Comparison of ENCODE assay signal across 19 mouse cellular contexts in genomic region chr9:67229033-67229432, GRCm38 (mm10).
DNase-seq lines count a peak whose midpoint lies in the region; ATAC-seq lines count a peak whose summit lies in the region.
"Had no signal": no experiment of that assay in that cellular context is flagged by ENCODE, and none has a peak within 500 bp of the region (broad histone marks: within the 10 kb centered on the region; RNA-seq: fewer than 3 reads in every experiment).

No protein-coding gene starts in this region.

- 31% methylated on average over 5 of the region's 5 CpGs for WGBS in embryonic facial prominence, embryonic 14.5 days
- WGBS in limb, embryonic 13.5 days: 27% methylated on average over 5 of the region's 5 CpGs

- no peak overlapping the region for H3K4me3 ChIP-seq in embryonic facial prominence, embryonic 14.5 days (ENCODE audit: low read depth, low read length)
- H3K4me3 ChIP-seq in limb, embryonic 13.5 days: no peak overlapping the region

- H3K27me3 ChIP-seq in embryonic facial prominence, embryonic 14.5 days (replicated peaks; ENCODE audit: control insufficient read depth, insufficient read depth, low read length): no peaks in the 10 kb centered on the region
- no peaks in the 10 kb centered on the region for H3K27me3 ChIP-seq in limb, embryonic 13.5 days
- H3K27me3 ChIP-seq: CH12.LX had no signal

- 0 out of 2 replicates have a peak overlapping the region, but pooled peaks have one; percentile 20 for H3K4me2 ChIP-seq in embryonic facial prominence, embryonic 14.5 days (ENCODE audit: low read depth, low read length)
- H3K4me2 ChIP-seq in limb, embryonic 13.5 days (replicated peaks): no peak overlapping the region; the same call in 1 of the 2 replicates

- ATAC-seq in embryonic facial prominence, embryonic 14.5 days (ENCODE audit: low read depth): peak; percentile 79
- ATAC-seq in limb, embryonic 13.5 days (ENCODE audit: low FRiP score, low read depth): peak; percentile 78; the same call in 1 of the 2 replicates
- ATAC-seq: forebrain, embryonic 14.5 days; hindbrain, embryonic 16.5 days; liver, postnatal 0 days had no signal

- no peak overlapping the region for H3K9ac ChIP-seq in embryonic facial prominence, embryonic 14.5 days (ENCODE audit: low read depth, low read length)
- no peak overlapping the region; the same call in 1 of the 2 replicates for H3K9ac ChIP-seq in limb, embryonic 13.5 days
- H3K9ac ChIP-seq: liver, postnatal 0 days had no signal

- H3K36me3 ChIP-seq in embryonic facial prominence, embryonic 14.5 days (ENCODE audit: control insufficient read depth, insufficient read depth, low read length): peaks cover 9% of the 10 kb centered on the region; the same call in 1 of the 2 replicates
- peaks cover 16% of the 10 kb centered on the region for H3K36me3 ChIP-seq in limb, embryonic 13.5 days

- DNase-seq in Muller cell, postnatal 12 days (ENCODE audit: inconsistent ontology term): peak; percentile 93
- peak; percentile 3 for DNase-seq in adipocyte (ENCODE audit: low spot score)
- DNase-seq in embryonic facial prominence, embryonic 14.5 days (ENCODE audit: low spot score): peak; percentile 90
- DNase-seq in layer of hippocampus, adult 11-12 months (ENCODE audit: low spot score): no peak
- DNase-seq in right cerebral cortex, adult 18-20 months: no peak
- no peak for DNase-seq in heart, adult 11 months
- DNase-seq: cerebellum, adult 18-20 months; heart, postnatal 10 days; kidney, adult 9 months; layer of hippocampus, postnatal 36 days; left cerebral cortex, postnatal 4 days; liver, postnatal 0 days; midbrain, embryonic 14.5 days; right cerebral cortex, postnatal 14 days had no signal

- peak overlapping the region; percentile 87 for H3K27ac ChIP-seq in embryonic facial prominence, embryonic 14.5 days (replicated peaks; ENCODE audit: low read depth, low read length)
- peak overlapping the region; percentile 91 for H3K27ac ChIP-seq in limb, embryonic 13.5 days
- H3K27ac ChIP-seq: macrophage had no signal

- no peaks in the 10 kb centered on the region for H3K9me3 ChIP-seq in embryonic facial prominence, embryonic 14.5 days (ENCODE audit: control insufficient read depth, low read length)
- H3K9me3 ChIP-seq in limb, embryonic 13.5 days: no peaks in the 10 kb centered on the region

- peaks cover 16% of the 10 kb centered on the region for H3K4me1 ChIP-seq in embryonic facial prominence, embryonic 14.5 days (ENCODE audit: control insufficient read depth, insufficient read depth, low read length)
- peaks cover 22% of the 10 kb centered on the region for H3K4me1 ChIP-seq in limb, embryonic 13.5 days

Comparison
In these comparisons a context has a peak if more than half of its experiments do, and no peak if none do; other contexts are left out.
1. DNase-seq: peak in Muller cell, postnatal 12 days (single experiment), adipocyte (single experiment) and embryonic facial prominence, embryonic 14.5 days (single experiment); none in layer of hippocampus, adult 11-12 months (single experiment), right cerebral cortex, adult 18-20 months (single experiment) and heart, adult 11 months (single experiment).